Mouse (Mus musculus): ENCODE measurements at regions not wholly inside any gene's neighbourhood (a gene's known extent, or its start where the extent isn't known, plus 50 kb on each side); places are given as distances from the start of the nearest gene placed in this dataset.

- no peak for TF ChIP-seq CTCF (conservative IDR thresholded peaks at IDR 0.05; ENCODE audit: insufficient read depth, insufficient read length, low read depth, low read length)
- TF ChIP-seq POLR2A (IDR thresholded peaks at IDR 0.05; ENCODE audit: low read depth, low read length), result no peak
Observed at GRCm38 (mm10) chr16:77382790-77383189, 219.1 kb downstream of the Gm11146 start.

Data from kidney, adult 2 months (tissue).